9 mouse cellular contexts compared by ENCODE assay signal in the genomic region with DNA sequence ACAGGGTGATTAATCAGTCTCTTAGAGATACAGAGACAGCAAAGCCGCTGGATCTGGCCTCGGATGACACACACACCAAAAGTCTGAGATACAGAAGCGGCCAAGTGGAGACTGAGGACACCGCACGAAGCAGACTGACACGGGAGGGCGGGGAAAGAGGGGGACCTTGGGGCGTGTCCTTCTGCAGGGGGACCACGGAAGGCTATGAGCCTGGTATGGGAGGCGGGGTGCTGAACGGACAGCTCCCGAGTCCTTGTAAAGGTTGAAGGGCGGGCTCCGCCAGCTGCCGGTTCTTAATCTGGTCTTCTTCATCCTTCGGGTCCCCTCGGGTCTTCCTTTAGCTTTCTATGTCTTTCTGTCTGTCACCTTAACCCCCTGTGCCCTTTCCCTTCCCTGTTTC. TPM values are rescaled to one million over a fixed set of nuclear protein-coding genes. Genes with fewer than 3 reads are reported as not detected.
DNase-seq lines count a peak whose midpoint lies in the region; TF ChIP-seq lines count a peak whose summit lies in the region.
"Had no signal": no experiment of that assay in that cellular context is flagged by ENCODE, and none has a peak within 500 bp of the region (broad histone marks: within the 10 kb centered on the region; RNA-seq: fewer than 3 reads in every experiment).

No protein-coding gene starts in this region.

- no peak overlapping the region for H3ac ChIP-seq in myocyte (ENCODE audit: control insufficient read depth, insufficient read length)

- H3K4me1 ChIP-seq in embryonic facial prominence, embryonic 10.5 days, result peaks cover 45% of the 10 kb centered on the region
- peaks cover 67% of the 10 kb centered on the region for H3K4me1 ChIP-seq in hindbrain, embryonic 10.5 days (replicated peaks)

- no peak overlapping the region for H3K27ac ChIP-seq in embryonic facial prominence, embryonic 10.5 days (replicated peaks)
- peak overlapping the region; percentile 79 for H3K27ac ChIP-seq in hindbrain, embryonic 10.5 days
- H3K27ac ChIP-seq: lung, embryonic 15.5 days had no signal

- intact Hi-C loops in left cerebral cortex, postnatal 4 days (cut with DNase I), result no loop called here

- peaks cover 16% of the 10 kb centered on the region for H3K36me3 ChIP-seq in embryonic facial prominence, embryonic 10.5 days (replicated peaks)
- peaks cover 23% of the 10 kb centered on the region for H3K36me3 ChIP-seq in hindbrain, embryonic 10.5 days
- no peaks in the 10 kb centered on the region for H3K36me3 ChIP-seq in myocyte (ENCODE audit: control insufficient read depth, insufficient read depth)
- H3K36me3 ChIP-seq: lung, embryonic 15.5 days had no signal

- 2% methylated on average over 17 of the region's 17 CpGs for WGBS in embryonic facial prominence, embryonic 10.5 days
- WGBS in hindbrain, embryonic 10.5 days, result 2% methylated on average over 17 of the region's 17 CpGs

- no peaks in the 10 kb centered on the region for H3K79me2 ChIP-seq in myocyte (ENCODE audit: control insufficient read depth, insufficient read depth)

- H3K4me3 ChIP-seq in embryonic facial prominence, embryonic 10.5 days, result peak overlapping the region; percentile 60; the same call in 1 of the 2 replicates
- H3K4me3 ChIP-seq in hindbrain, embryonic 10.5 days, result peak overlapping the region; percentile 54
- H3K4me3 ChIP-seq in myocyte, result no peak overlapping the region
- H3K4me3 ChIP-seq: lung, embryonic 15.5 days had no signal

- no peak overlapping the region for H3K4me2 ChIP-seq in myocyte (ENCODE audit: low read depth)
- H3K4me2 ChIP-seq: lung, embryonic 15.5 days had no signal

- TF ChIP-seq POLR2A in myocyte (IDR thresholded peaks at IDR 0.05; ENCODE audit: insufficient read length, low read depth), result no peak

- DNase-seq in lung, adult 18-20 months, result peak; percentile 18 to 28
- no peak for DNase-seq in lung, postnatal 25 days (ENCODE audit: low spot score)
- peak; percentile 86 for DNase-seq in adrenal gland, adult 8-10 months
- peak; percentile 85 for DNase-seq in embryonic facial prominence, embryonic 10.5 days (ENCODE audit: low spot score)
- peak; percentile 73 for DNase-seq in hindbrain, embryonic 10.5 days (ENCODE audit: low spot score)
- peak; percentile 77 for DNase-seq in left cerebral cortex, postnatal 4 days
- peak; percentile 52 for DNase-seq in urinary bladder, postnatal 25 days (ENCODE audit: low spot score)

- H3K9me3 ChIP-seq in embryonic facial prominence, embryonic 10.5 days, result no peaks in the 10 kb centered on the region
- 0 out of 2 replicates have a peak, but pooled peaks cover 4% of the 10 kb centered on the region for H3K9me3 ChIP-seq in hindbrain, embryonic 10.5 days
- H3K9me3 ChIP-seq: lung, embryonic 15.5 days had no signal

- peaks cover 97% of the 10 kb centered on the region for H3K27me3 ChIP-seq in embryonic facial prominence, embryonic 10.5 days (replicated peaks; ENCODE audit: low read depth, poor library complexity, severe bottlenecking)
- H3K27me3 ChIP-seq in hindbrain, embryonic 10.5 days (ENCODE audit: insufficient read depth, poor library complexity, severe bottlenecking), result peaks cover 99% of the 10 kb centered on the region
- H3K27me3 ChIP-seq in myocyte (ENCODE audit: control insufficient read depth, insufficient read depth, insufficient read length), result peaks cover 22% of the 10 kb centered on the region

TF ChIP-seq in myocyte, 11 proteins besides CTCF, POLR2A, EP300 and RAD21:
- no peak for TF ChIP-seq TCF12 (IDR thresholded peaks at IDR 0.05; ENCODE audit: insufficient read depth, poor library complexity, severe bottlenecking)
- peak; percentile 85 for TF ChIP-seq REST (IDR thresholded peaks at IDR 0.05; ENCODE audit: insufficient read depth, insufficient read length)
- TF ChIP-seq MYOD1 (IDR thresholded peaks at IDR 0.05; ENCODE audit: control insufficient read depth in 1 of 3, insufficient read length in 2 of 3, low read depth in 2 of 3), result no peak
- TF ChIP-seq MAX (IDR thresholded peaks at IDR 0.05; ENCODE audit: low read depth), result no peak
- no peak for TF ChIP-seq E2F4 (IDR thresholded peaks at IDR 0.05; ENCODE audit: insufficient read depth)
- no peak for TF ChIP-seq TCF3 (IDR thresholded peaks at IDR 0.05; ENCODE audit: insufficient read length, low read depth)
- no peak for TF ChIP-seq SRF (IDR thresholded peaks at IDR 0.05; ENCODE audit: control insufficient read depth, insufficient read length, low read depth)
- no peak for TF ChIP-seq MYOG (IDR thresholded peaks at IDR 0.05; ENCODE audit: control insufficient read depth in 1 of 3, insufficient read depth in 1 of 3, insufficient read length in 2 of 3, low read depth in 2 of 3)
- TF ChIP-seq USF1 (IDR thresholded peaks at IDR 0.05; ENCODE audit: low read depth), result no peak

RNA-seq across cellular contexts. Expression of a gene that starts 2.9 kb away (rescaled TPM):
- 100 to 1,000 TPM in 2 of 4 experiments, 10 to 100 TPM in 2; 46.3 to 149 (median 91.8) TPM for total RNA-seq in adrenal gland, adult 8-10 months (2022)
- polyA plus RNA-seq in embryonic facial prominence, embryonic 10.5 days (2016; fragmentation: Nextera tagmentation; extraction: Ambion mirVana), result 4.4 and 5.4 TPM in 2 replicates
- polyA plus RNA-seq in hindbrain, embryonic 10.5 days (2016; fragmentation: Nextera tagmentation; extraction: Ambion mirVana), result 11.8 and 45.9 TPM in 2 replicates
- 1,000 to 10,000 TPM; 1,141 to 1,280 TPM for total RNA-seq in left cerebral cortex, postnatal 4 days (2021)
- polyA plus RNA-seq in myocyte (2012; fragmentation: generic; extraction: Trizol), result 6.6 TPM

RNA-seq across cellular contexts. Expression of a gene that starts 36.1 kb away (rescaled TPM):
- 100 to 1,000 TPM; 343 to 403 (median 360) TPM for total RNA-seq in adrenal gland, adult 8-10 months (2022)
- polyA plus RNA-seq in embryonic facial prominence, embryonic 10.5 days (2016; fragmentation: Nextera tagmentation; extraction: Ambion mirVana), result 69.5 and 76.1 TPM in 2 replicates
- 98.4 and 126 TPM in 2 replicates for polyA plus RNA-seq in hindbrain, embryonic 10.5 days (2016; fragmentation: Nextera tagmentation; extraction: Ambion mirVana)
- total RNA-seq in left cerebral cortex, postnatal 4 days (2021), result 100 to 1,000 TPM; 246 to 251 TPM
- 309 TPM for polyA plus RNA-seq in myocyte (2012; fragmentation: generic; extraction: Trizol)
